Mouse (Mus musculus) intestine, postnatal 0 days (tissue): ENCODE results near the gene Zfp606. TPM values are rescaled to one million over a fixed set of nuclear protein-coding genes. Genes with fewer than 3 reads are reported as not detected.

Experiments used
- ATAC-seq: fragments of 200-750 bp; cut with Nextera tagmentation; 2 replicates; pipeline ENCODE4 v1.8.0; 2017; ENCODE audit warnings: mild to moderate bottlenecking, moderate TSS enrichment, moderate library complexity
- H3K27ac ChIP-seq: fragments of 300-500 bp; sonication (generic); 2 replicates; pipeline ENCODE4 v1.5.1; 2014; ENCODE audit warnings: mild to moderate bottlenecking, low read depth, low read length, moderate library complexity
- H3K27me3 ChIP-seq: fragments of 300-500 bp; sonication (generic); replicated peaks from 2 replicates; pipeline ENCODE4 v1.6.1; 2014; ENCODE audit warnings: low read length, mixed read lengths; ENCODE audit not compliant: control insufficient read depth, insufficient read depth
- H3K36me3 ChIP-seq: fragments of 300-500 bp; sonication (generic); 2 replicates; pipeline ENCODE4 v1.6.1; 2014; ENCODE audit warnings: mild to moderate bottlenecking, moderate library complexity; ENCODE audit not compliant: control insufficient read depth, insufficient read depth
- H3K4me1 ChIP-seq: fragments of 300-500 bp; sonication (generic); replicated peaks from 2 replicates; pipeline ENCODE4 v1.6.1; 2014; ENCODE audit warnings: antibody characterized with exemption, low read length, mixed read lengths; ENCODE audit not compliant: control insufficient read depth, insufficient read depth
- H3K4me2 ChIP-seq: fragments of 300-500 bp; sonication (generic); replicated peaks from 2 replicates; pipeline ENCODE4 v1.6.1; 2014; ENCODE audit warnings: low read depth, mild to moderate bottlenecking, moderate library complexity
- H3K4me3 ChIP-seq: fragments of 300-500 bp; sonication (generic); 2 replicates; pipeline ENCODE4 v1.5.1; 2014; ENCODE audit warnings: low read depth, low read length
- H3K9ac ChIP-seq: fragments of 300-500 bp; sonication (generic); 2 replicates; pipeline ENCODE4 v1.6.1; 2014; ENCODE audit warnings: mild to moderate bottlenecking, low read depth, low read length
- H3K9me3 ChIP-seq: fragments of 300-500 bp; sonication (generic); 2 replicates; pipeline ENCODE4 v1.6.1; 2016; ENCODE audit warnings: mixed run types; ENCODE audit not compliant: control insufficient read depth
- CTCF ChIP-seq: sonication (generic); IDR thresholded peaks from 2 replicates; pipeline ENCODE4 v1.5.1; 2016; ENCODE audit warnings: low read depth, mild to moderate bottlenecking, control low read depth, antibody characterized with exemption, moderate library complexity
- WGBS: fragments of 180-500 bp; shearing (Covaris S2); extraction: QIAGEN DNeasy Blood & Tissue Kit; methylation state at CpG from one replicate; pipeline ENCODE4 v1.1.7; 2014; 5-methylcytosine and 5-hydroxymethylcytosine counted together
- polyA plus RNA-seq: library from polyadenylated mRNA; unstranded; fragments of >200 nt; fragmentation: Nextera tagmentation; extraction: Ambion mirVana; gene quantifications from 2 replicates; pipeline ENCODE4 v1.2.1, GENCODE M21; 2015

Gene Zfp606
- polyA plus RNA-seq, 1 experiment from 2014 or later, result 4.5 TPM

DNA sequence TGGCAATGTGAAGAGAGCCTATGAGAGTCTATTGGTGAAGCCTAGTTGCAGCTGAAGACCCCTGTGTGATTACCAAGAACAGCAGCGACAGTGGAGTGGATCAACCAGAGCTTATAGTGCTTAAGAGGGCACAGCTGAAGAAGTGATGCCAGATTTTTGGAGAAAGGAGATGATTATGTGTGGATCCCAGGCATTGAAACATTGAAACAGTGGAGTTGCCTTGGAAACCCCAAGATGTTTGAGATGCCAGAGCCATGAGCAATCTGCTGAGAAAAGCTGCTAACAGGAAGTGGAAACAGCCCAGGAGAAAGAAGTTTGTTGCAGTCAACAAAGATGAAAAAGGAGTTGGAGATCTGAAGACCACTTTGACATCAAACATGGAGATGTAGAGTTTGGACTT is 32.8 kb downstream of the Zfp606 start:
- no peaks in the 10 kb centered on the region for H3K9me3 ChIP-seq

DNA sequence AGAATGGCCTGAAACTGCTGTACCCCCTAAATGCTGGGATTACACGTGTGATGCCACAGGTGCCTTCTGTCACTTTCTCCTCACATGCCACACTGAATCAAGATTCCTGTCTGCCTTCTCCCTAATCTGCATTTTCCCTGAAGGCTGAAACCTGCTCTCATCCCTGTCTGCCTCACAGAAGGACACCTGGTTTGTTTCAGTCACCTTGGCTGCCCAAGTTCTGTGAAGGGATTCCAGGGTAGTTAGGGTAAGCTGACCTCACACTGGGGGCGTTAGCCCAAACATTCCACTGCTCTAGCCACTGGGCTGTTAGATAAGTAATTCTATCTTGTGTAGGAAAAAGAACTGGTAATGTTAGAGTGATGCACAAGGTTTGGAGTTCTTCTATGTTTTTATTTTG is 34.1 kb downstream of the Zfp606 start, which contains the start of gene 2900092C05Rik:
Gene 2900092C05Rik, plus strand, starts transcription at position 301 of the 400 bp plus-strand sequence.
- no peak within 1 kb of the TSS for H3K27ac ChIP-seq
- H3K36me3 ChIP-seq, result no peaks in the 10 kb centered on the region
- no peak within 1 kb of the TSS for H3K4me3 ChIP-seq
- H3K4me2 ChIP-seq, result no peak within 1 kb of the TSS
- WGBS, result 51% methylated on average over 2 of the region's 2 CpGs
- H3K9me3 ChIP-seq, result no peaks in the 10 kb centered on the region
- no peaks in the 10 kb centered on the region for H3K27me3 ChIP-seq
- H3K4me1 ChIP-seq, result no peaks in the 10 kb centered on the region
- no peak for ATAC-seq
- TF ChIP-seq CTCF, result no peak
- H3K9ac ChIP-seq, result no peak within 1 kb of the TSS

More for the DNA sequence above, 32.8 kb downstream of the Zfp606 start:
- Histone ChIP-seq H3K27ac (no peak overlapping the region), H3K36me3 (no peaks in the 10 kb centered on the region), H3K27me3 (no peaks in the 10 kb centered on the region), H3K4me2 (no peak overlapping the region), H3K4me1 (no peaks in the 10 kb centered on the region), H3K9ac (no peak overlapping the region), H3K4me3 (no peak overlapping the region)
- ATAC-seq, result no peak
- WGBS, result 72% methylated on average over 1 of the region's 1 CpGs
- no peak for TF ChIP-seq CTCF

Other genes starting within 250 kb of the Zfp606 start
- gene Vmn1r81, start 210.0 kb upstream of the Zfp606 start, polyA plus RNA-seq, result not detected in 2 replicates
- gene Vmn1r82, start 177.9 kb upstream of the Zfp606 start, polyA plus RNA-seq, result not detected in 2 replicates
- not detected in 2 replicates for gene Vmn1r83, start 148.8 kb upstream of the Zfp606 start, polyA plus RNA-seq
- gene Vmn1r84, start 109.0 kb upstream of the Zfp606 start, polyA plus RNA-seq, result not detected in 2 replicates
- 2.0 TPM in 2 replicates for gene Zfp551, start 55.5 kb upstream of the Zfp606 start, polyA plus RNA-seq
- not detected in 2 replicates for gene 2900092C05Rik, start 34.2 kb downstream of the Zfp606 start, polyA plus RNA-seq
- 0.01 TPM in 1 of 2 replicates, not detected in the other for gene Vmn2r53, start 130.5 kb downstream of the Zfp606 start, polyA plus RNA-seq
- gene Vmn2r54, start 162.0 kb downstream of the Zfp606 start, polyA plus RNA-seq, result not detected in 2 replicates
- gene Vmn2r55, start 206.7 kb downstream of the Zfp606 start, polyA plus RNA-seq, result not detected in 2 replicates